Mouse (Mus musculus): ENCODE results near the gene Ywhah.

- no peak for TF ChIP-seq POLR2A (IDR thresholded peaks at IDR 0.05; ENCODE audit: borderline replicate concordance, extremely low read depth, insufficient read depth, insufficient read length, poor library complexity, severe bottlenecking)
- TF ChIP-seq CTCF (IDR thresholded peaks at IDR 0.05; ENCODE audit: borderline replicate concordance, extremely low read depth, insufficient read depth, insufficient read length), result no peak
These were observed 58.0 kb downstream of the Ywhah start for GRCm38 (mm10) chr5:33076490-33077191.

Measured in brain, embryonic 14.5 days (tissue).